Mouse (Mus musculus): ENCODE data around the gene Glul. TPM values are rescaled to one million over a fixed set of nuclear protein-coding genes. Genes with fewer than 3 reads are reported as not detected.
"Not testable (repeated sequence)": the region's sequence is repeated elsewhere in the genome, so short reads cannot be mapped to it uniquely, and the experiment has no call there.

Gene Glul
- 57.9 and 59.0 TPM in 2 replicates for polyA plus RNA-seq (2015; fragmentation: Nextera tagmentation; extraction: Ambion mirVana)

DNA sequence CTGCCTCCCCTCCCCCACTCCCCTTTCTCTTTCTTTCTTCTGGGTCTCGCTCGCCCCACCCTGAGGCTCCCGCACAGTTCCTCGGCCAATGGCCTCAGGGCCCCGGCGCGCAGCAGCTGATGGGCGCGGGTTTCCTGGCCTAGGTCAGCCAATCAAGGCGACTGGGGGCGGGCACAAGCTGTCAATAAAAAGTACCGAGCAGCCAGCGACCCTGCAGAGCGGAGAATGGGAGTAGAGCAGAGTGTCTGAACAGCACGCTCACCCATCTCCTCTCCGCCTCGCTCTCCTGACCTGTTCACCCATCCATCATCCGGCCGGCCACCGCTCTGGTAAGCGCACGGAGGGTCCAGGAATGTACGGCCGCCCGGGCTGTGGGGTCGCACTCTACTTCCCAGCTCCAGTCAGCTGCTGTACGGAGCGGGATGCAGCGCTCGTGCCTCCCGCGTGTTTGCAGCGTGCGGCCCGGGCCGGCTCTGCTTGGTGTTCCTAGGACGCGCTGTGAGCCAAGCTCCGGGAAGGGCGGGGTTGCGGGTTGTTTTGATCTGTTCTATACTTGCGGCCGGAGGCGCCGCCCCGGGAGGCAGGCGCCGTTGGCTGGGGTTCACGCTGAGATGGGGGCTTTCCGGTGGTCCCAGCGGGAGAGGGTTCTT, at the start of gene Glul, which contains the start of gene Teddm2:
TSS of gene Glul (plus strand) at position 214 of the 650 bp plus-strand sequence.
TSS of gene Teddm2 (minus strand) at position 498 of the 650 bp plus-strand sequence.
- H3K27ac ChIP-seq (ENCODE audit: low read length) = peak within 1 kb of the TSS; percentile 96
- WGBS = under 1% methylated on average over 51 of the region's 51 CpGs
- H3K4me2 ChIP-seq (ENCODE audit: low read depth, low read length) = peak within 1 kb of the TSS; percentile 82
- no peaks in the 10 kb centered on the region for H3K27me3 ChIP-seq (ENCODE audit: control insufficient read depth, insufficient read depth, low read length)
- H3K4me3 ChIP-seq (ENCODE audit: low read length) = peak within 1 kb of the TSS; percentile 88
- ATAC-seq (replicated peaks; ENCODE audit: extremely low read depth, insufficient read depth, low FRiP score) = peak; percentile 97
- H3K36me3 ChIP-seq (ENCODE audit: control insufficient read depth, insufficient read depth) = peaks cover 15% of the 10 kb centered on the region; the same call in 1 of the 2 replicates
- H3K9me3 ChIP-seq (replicated peaks; ENCODE audit: control insufficient read depth, low read length) = no peaks in the 10 kb centered on the region
- H3K9ac ChIP-seq (ENCODE audit: low read length) = peak within 1 kb of the TSS; percentile 81
- peaks cover 13% of the 10 kb centered on the region for H3K4me1 ChIP-seq (ENCODE audit: control insufficient read depth, insufficient read depth, low read length)

DNA sequence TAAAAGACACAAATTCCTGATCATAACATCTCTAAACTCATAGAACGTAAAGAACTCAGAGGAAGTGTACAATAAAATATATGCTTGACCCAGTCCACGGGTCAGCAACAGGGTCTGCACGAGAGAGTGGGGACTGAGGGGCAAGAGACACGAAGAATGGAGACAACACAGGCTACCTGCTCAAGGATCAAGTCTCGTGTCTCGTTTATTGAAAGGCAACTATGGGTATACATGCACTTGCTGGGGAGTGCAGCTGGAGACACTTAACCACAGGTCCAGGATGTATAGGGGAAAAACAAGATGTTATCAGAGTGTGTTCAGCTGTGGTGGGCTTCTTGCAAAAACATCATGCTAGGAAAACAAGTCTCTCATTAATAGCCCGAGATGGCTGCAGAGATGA, 47.0 kb upstream of the Glul start:
- not testable (repeated sequence) for H3K4me2 ChIP-seq (ENCODE audit: low read depth, low read length); H3K4me3 ChIP-seq (ENCODE audit: low read length); H3K36me3 ChIP-seq (ENCODE audit: control insufficient read depth, insufficient read depth); H3K27ac ChIP-seq (ENCODE audit: low read length); ATAC-seq (replicated peaks; ENCODE audit: extremely low read depth, insufficient read depth, low FRiP score); H3K9me3 ChIP-seq (replicated peaks; ENCODE audit: control insufficient read depth, low read length); H3K27me3 ChIP-seq (ENCODE audit: control insufficient read depth, insufficient read depth, low read length); H3K9ac ChIP-seq (ENCODE audit: low read length); H3K4me1 ChIP-seq (ENCODE audit: control insufficient read depth, insufficient read depth, low read length)
- 65% methylated on average over 7 of the region's 7 CpGs for WGBS

DNA sequence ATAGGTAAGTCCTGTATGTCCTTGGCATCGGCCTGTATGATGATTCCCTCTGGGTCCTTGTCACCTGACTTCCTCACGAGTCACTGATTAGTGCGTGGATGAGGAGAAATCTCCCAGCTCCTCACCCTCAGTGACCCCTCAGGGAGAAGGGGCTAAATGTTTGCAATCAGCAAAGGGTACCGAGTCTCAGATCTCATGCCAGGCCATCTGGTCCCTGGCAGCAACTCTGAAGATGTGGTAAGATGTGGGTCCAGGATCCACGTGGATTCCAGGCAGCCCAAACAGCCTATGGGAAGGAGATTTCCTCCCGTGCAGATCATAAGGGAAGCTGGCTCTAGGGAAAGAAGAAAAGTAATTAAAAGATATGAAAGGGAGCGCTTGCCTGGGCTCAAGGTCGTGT, 43.8 kb upstream of the Glul start:
- Histone ChIP-seq H3K9me3 (replicated peaks; ENCODE audit: control insufficient read depth, low read length) (no peaks in the 10 kb centered on the region), H3K36me3 (ENCODE audit: control insufficient read depth, insufficient read depth) (no peaks in the 10 kb centered on the region), H3K4me3 (ENCODE audit: low read length) (no peak overlapping the region), H3K4me2 (ENCODE audit: low read depth, low read length) (no peak overlapping the region), H3K27ac (ENCODE audit: low read length) (no peak overlapping the region), H3K27me3 (ENCODE audit: control insufficient read depth, insufficient read depth, low read length) (no peaks in the 10 kb centered on the region), H3K9ac (ENCODE audit: low read length) (no peak overlapping the region), H3K4me1 (ENCODE audit: control insufficient read depth, insufficient read depth, low read length) (no peaks in the 10 kb centered on the region)
- 67% methylated on average over 8 of the region's 8 CpGs for WGBS
- no peak for ATAC-seq (replicated peaks; ENCODE audit: extremely low read depth, insufficient read depth, low FRiP score)

DNA sequence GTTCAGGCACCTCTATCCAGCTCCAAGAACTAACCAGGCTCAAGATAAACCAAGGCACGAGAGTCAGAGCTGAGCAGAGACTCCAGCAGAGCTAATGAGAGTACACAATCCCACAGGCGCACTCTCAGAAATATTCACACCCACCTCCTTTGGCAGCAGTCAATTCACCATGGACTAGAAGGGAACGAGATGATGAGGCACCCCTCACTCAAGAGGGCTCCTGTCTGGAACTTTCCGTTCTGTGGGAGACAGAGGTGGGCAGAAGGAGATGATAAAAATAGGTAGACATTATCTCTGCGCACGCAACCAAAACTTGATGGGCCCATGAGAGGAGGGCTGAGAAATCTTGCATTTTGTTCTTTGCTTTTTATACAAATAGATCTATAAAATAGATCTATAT, 25.7 kb upstream of the Glul start, which contains the start of gene Teddm1b:
TSS of gene Teddm1b (plus strand) at position 301 of the 400 bp plus-strand sequence.
- Histone ChIP-seq H3K9me3 (replicated peaks; ENCODE audit: control insufficient read depth, low read length) (no peaks in the 10 kb centered on the region), H3K36me3 (ENCODE audit: control insufficient read depth, insufficient read depth) (no peaks in the 10 kb centered on the region), H3K4me3 (ENCODE audit: low read length) (no peak within 1 kb of the TSS), H3K9ac (ENCODE audit: low read length) (no peak within 1 kb of the TSS), H3K4me1 (ENCODE audit: control insufficient read depth, insufficient read depth, low read length) (no peaks in the 10 kb centered on the region), H3K27me3 (ENCODE audit: control insufficient read depth, insufficient read depth, low read length) (no peaks in the 10 kb centered on the region), H3K4me2 (ENCODE audit: low read depth, low read length) (no peak within 1 kb of the TSS), H3K27ac (ENCODE audit: low read length) (no peak within 1 kb of the TSS)
- no peak for ATAC-seq (replicated peaks; ENCODE audit: extremely low read depth, insufficient read depth, low FRiP score)
- 73% methylated on average over 6 of the region's 6 CpGs for WGBS

DNA sequence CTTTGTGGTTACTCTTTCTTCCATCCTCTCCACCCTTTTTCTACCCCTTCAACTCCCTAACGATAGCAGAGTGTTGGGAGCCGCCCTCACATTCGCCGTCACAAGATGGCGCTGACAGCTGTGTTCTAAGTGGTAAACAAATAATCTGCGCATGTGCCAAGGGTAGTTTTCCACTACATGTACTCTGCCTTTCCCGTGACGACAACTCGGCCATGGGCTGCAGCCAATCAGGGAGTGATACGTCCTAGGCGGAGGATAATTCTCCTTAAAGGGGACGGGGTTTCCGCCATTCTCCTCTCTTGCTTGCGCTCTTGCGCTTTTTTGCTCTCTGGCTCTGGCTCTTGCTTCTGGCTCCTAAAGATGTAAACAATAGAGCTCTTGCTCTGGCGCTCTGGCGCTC, 19.4 kb upstream of the Glul start:
- 92% methylated on average over 17 of the region's 17 CpGs for WGBS
- not testable (repeated sequence) for ATAC-seq (replicated peaks; ENCODE audit: extremely low read depth, insufficient read depth, low FRiP score)

DNA sequence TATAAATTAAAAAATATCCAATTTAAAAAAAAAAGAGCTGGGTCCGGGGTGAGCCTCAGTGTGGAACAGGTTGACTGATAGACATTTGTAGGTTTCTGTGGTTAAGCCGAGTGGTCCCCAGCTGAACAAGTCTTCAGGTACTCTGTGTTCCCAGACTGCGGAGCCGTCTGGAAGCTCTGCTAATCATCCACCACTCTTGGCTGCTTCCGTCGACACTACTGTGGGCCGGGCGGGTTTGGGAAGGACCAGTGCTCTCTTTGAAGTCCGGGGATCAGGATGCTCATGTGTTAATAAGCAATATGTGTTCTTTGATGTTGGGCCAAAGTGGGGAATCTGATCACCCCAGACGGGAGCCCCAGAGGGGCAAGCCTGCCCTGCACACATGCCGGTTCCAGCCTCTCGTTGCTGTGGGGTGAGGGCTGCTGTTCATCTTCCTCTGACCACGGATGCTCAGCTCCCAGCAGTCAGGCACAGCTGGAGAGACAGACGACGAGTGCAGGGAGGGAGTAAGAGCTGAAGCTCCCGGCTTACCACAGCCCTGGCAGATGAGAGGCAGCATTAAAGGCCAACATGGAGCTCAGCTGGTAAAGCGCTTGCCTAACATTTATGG, 13.6 kb upstream of the Glul start:
- no peak overlapping the region for H3K4me2 ChIP-seq (ENCODE audit: low read depth, low read length)

More for the DNA sequence above, 19.4 kb upstream of the Glul start:
- H3K9me3 ChIP-seq (replicated peaks; ENCODE audit: control insufficient read depth, low read length); H3K9ac ChIP-seq (ENCODE audit: low read length); H3K36me3 ChIP-seq (ENCODE audit: control insufficient read depth, insufficient read depth); H3K4me2 ChIP-seq (ENCODE audit: low read depth, low read length); H3K27me3 ChIP-seq (ENCODE audit: control insufficient read depth, insufficient read depth, low read length); H3K4me1 ChIP-seq (ENCODE audit: control insufficient read depth, insufficient read depth, low read length); H3K4me3 ChIP-seq (ENCODE audit: low read length); H3K27ac ChIP-seq (ENCODE audit: low read length): not testable (repeated sequence)

DNA sequence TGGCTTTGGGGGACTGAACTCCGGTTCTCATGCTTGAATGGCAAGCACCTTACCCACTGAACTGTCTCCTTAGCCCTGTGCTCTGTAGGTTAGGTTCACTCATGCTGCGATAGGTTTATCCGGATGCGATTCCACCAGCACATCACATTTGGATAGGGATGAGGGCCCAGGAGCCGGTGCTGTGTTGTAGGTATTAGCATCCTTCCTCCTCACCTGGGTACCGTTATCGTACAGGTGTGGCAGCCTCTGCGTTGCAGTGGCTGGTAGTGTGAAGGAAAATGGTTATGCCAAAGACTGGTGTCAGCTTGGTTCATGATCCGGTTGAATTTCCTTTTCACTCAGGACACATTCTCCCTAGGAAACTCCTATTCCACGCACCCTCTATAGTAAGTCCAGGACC, 9.6 kb upstream of the Glul start:
- no peaks in the 10 kb centered on the region for H3K9me3 ChIP-seq (replicated peaks; ENCODE audit: control insufficient read depth, low read length)
- H3K27ac ChIP-seq (ENCODE audit: low read length) = no peak overlapping the region
- ATAC-seq (replicated peaks; ENCODE audit: extremely low read depth, insufficient read depth, low FRiP score) = no peak
- H3K4me1 ChIP-seq (ENCODE audit: control insufficient read depth, insufficient read depth, low read length) = no peaks in the 10 kb centered on the region
- no peak overlapping the region for H3K9ac ChIP-seq (ENCODE audit: low read length)
- no peak overlapping the region for H3K4me2 ChIP-seq (ENCODE audit: low read depth, low read length)
- H3K36me3 ChIP-seq (ENCODE audit: control insufficient read depth, insufficient read depth) = no peaks in the 10 kb centered on the region
- no peaks in the 10 kb centered on the region for H3K27me3 ChIP-seq (ENCODE audit: control insufficient read depth, insufficient read depth, low read length)
- H3K4me3 ChIP-seq (ENCODE audit: low read length) = no peak overlapping the region
- WGBS = 91% methylated on average over 10 of the region's 10 CpGs

More for the DNA sequence above, 13.6 kb upstream of the Glul start:
- Histone ChIP-seq H3K27ac (ENCODE audit: low read length) (no peak overlapping the region), H3K36me3 (ENCODE audit: control insufficient read depth, insufficient read depth) (no peaks in the 10 kb centered on the region), H3K9me3 (replicated peaks; ENCODE audit: control insufficient read depth, low read length) (no peaks in the 10 kb centered on the region), H3K4me3 (ENCODE audit: low read length) (no peak overlapping the region), H3K4me1 (ENCODE audit: control insufficient read depth, insufficient read depth, low read length) (no peaks in the 10 kb centered on the region), H3K27me3 (ENCODE audit: control insufficient read depth, insufficient read depth, low read length) (no peaks in the 10 kb centered on the region), H3K9ac (ENCODE audit: low read length) (no peak overlapping the region)
- WGBS = 30% methylated on average over 17 of the region's 17 CpGs
- ATAC-seq (replicated peaks; ENCODE audit: extremely low read depth, insufficient read depth, low FRiP score) = no peak

DNA sequence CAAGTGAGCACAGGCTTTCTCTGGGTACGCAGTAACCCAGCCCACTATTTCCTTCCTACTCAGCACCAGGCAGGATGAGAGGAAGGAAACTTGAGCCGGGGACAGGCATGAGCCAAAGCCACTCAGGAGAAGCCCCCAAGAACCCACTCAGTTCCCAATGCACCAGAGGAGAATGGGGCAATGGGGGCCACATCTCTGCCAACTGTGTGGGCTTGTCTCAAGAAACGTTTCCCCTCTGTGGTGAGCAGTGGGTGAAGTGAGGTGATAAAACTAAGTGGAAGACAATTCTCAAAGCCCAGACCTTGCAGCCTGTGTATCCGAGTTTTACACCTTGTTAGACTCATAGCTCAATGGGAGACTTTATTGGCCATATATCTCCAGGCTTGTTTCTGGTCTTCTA, 8.3 kb upstream of the Glul start, which contains the start of gene Teddm1a:
TSS of gene Teddm1a (plus strand) at position 301 of the 400 bp plus-strand sequence.
- Histone ChIP-seq H3K4me3 (ENCODE audit: low read length) (no peak within 1 kb of the TSS), H3K9ac (ENCODE audit: low read length) (no peak within 1 kb of the TSS), H3K4me2 (ENCODE audit: low read depth, low read length) (no peak within 1 kb of the TSS), H3K27ac (ENCODE audit: low read length) (no peak within 1 kb of the TSS), H3K4me1 (ENCODE audit: control insufficient read depth, insufficient read depth, low read length) (no peaks in the 10 kb centered on the region), H3K27me3 (ENCODE audit: control insufficient read depth, insufficient read depth, low read length) (no peaks in the 10 kb centered on the region), H3K36me3 (ENCODE audit: control insufficient read depth, insufficient read depth) (no peaks in the 10 kb centered on the region), H3K9me3 (replicated peaks; ENCODE audit: control insufficient read depth, low read length) (no peaks in the 10 kb centered on the region)
- ATAC-seq (replicated peaks; ENCODE audit: extremely low read depth, insufficient read depth, low FRiP score) = no peak
- 49% methylated on average over 4 of the region's 4 CpGs for WGBS

DNA sequence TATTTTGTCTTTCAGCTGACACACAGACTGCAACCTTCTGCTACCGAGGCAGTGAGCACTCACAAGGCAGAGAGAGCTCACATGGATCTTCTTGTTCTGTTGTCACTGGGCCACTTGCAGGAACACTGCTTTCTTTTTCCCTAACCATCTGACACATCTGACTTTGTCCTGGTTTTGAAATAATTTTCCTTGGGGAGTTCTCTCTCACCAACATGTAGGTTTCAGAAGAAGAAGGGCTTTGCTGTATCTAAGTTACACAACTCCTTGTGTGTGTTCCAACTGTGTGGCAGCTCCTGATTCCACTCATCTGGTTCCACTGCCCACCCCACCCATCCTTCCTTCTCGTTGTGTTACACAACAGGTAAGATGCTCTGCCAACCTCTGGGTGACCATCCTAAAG, 6.0 kb upstream of the Glul start:
- H3K27ac ChIP-seq (ENCODE audit: low read length) = no peak overlapping the region
- no peak overlapping the region for H3K4me2 ChIP-seq (ENCODE audit: low read depth, low read length)
- H3K9ac ChIP-seq (ENCODE audit: low read length) = no peak overlapping the region
- no peaks in the 10 kb centered on the region for H3K27me3 ChIP-seq (ENCODE audit: control insufficient read depth, insufficient read depth, low read length)
- no peaks in the 10 kb centered on the region for H3K9me3 ChIP-seq (replicated peaks; ENCODE audit: control insufficient read depth, low read length)
- H3K4me1 ChIP-seq (ENCODE audit: control insufficient read depth, insufficient read depth, low read length) = no peaks in the 10 kb centered on the region; the same call in 1 of the 2 replicates
- 53% methylated on average over 2 of the region's 2 CpGs for WGBS
- H3K4me3 ChIP-seq (ENCODE audit: low read length) = no peak overlapping the region
- H3K36me3 ChIP-seq (ENCODE audit: control insufficient read depth, insufficient read depth) = no peaks in the 10 kb centered on the region
- ATAC-seq (replicated peaks; ENCODE audit: extremely low read depth, insufficient read depth, low FRiP score) = no peak
